Mouse (Mus musculus) adipocyte (in vitro differentiated cells): Measurements from ENCODE around the gene Clmn.

Source experiments
- DNase-seq: peaks from one replicate; pipeline ENCODE4 v3.0.0-alpha.2; 2016; ENCODE audit warnings: low spot score

Gene Clmn

GRCm38 (mm10) chr12:104864439-104865165, at the start of gene Clmn:
Clmn (minus strand) TSS chr12:104865076.
- no peak for DNase-seq

DNA sequence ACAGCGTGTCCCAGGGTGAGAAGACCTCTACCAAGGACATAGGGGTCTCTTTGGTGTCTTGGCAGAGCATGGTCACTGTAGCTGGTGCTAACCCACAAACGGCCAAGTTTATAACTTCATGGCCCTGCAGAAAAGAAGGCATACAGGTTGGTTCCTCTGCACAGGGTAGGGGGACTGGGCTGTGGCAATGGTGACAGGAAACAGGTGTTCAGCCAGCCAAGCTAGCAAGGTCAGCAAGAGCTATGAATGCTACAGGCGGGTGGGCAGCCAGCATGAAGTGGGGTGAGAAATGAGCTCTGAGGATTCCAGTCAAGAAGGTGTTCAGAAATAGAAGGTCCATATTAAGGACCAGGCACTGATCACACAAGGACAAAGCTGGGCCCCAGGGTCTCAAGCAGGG, 48.1 kb upstream of the Clmn start:
- DNase-seq: no peak

DNA sequence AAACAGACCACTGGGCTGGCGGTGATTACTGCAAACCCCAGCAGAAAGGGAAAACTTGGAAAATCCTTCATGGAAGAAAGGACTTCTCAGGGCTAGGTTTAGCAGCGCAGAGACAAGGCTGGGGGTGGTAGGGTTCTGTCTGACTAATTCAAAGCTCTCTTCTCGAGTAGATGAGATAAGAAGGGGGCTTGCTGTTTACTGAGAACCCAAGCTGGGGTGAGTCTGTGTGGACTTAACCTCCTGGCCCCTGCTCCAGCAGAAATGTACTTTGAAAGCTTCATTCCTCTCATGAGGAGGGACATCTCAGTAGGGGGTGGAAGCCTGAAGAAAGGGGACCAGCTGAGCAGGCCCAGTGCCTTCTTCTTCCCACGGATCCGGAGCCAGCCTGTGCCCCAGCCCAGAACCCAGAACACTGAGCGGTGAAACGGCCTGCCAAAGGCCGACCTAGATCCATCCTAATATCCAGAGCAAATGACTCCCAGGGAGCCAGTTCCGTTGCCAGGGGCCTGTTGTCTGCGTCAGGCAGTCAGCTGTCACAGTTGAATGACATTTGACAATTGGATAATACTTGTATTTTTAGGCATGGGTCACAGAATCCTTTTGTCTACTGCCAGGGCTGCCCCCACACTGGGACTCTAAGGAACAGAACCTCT, 47.5 kb upstream of the Clmn start:
- peak; percentile 13 for DNase-seq

DNA sequence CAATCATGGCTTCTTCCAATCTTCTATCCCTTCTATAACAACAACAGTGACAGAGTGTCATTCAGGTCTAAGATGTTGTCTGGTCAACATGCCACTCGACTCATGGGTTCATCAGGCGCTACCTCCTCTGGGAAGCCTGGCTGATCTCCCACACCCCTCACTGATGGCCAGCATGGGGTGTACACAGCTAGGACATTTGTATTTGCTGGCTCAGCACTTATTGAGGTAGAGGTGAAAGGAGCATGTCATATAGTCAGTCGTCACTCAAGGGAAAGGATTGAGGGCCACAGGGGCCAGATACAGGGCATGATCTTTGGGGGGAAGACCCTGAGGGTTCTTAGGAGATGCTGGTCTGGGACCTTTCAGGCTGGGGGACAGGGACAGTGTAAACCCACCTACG, 44.9 kb upstream of the Clmn start:
- no peak for DNase-seq

DNA sequence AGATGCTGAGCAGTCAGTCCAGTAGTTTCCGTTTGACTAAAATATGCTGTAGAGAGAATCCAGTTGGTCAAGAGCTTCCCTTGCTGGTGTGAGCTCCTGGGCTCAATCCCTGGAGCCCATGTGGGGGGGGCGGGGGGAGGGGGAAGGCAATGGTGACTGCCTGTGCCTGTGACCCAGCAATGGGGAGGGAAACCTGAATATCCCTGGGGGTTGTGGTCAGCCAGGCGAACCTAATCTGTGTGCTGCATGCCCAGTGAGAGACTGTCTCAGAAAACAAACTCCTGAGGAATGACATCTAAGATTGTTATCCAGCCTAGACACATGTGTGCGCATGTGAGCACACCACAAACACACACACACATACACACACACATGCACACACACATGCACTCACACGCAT, 44.1 kb upstream of the Clmn start:
- no peak for DNase-seq

DNA sequence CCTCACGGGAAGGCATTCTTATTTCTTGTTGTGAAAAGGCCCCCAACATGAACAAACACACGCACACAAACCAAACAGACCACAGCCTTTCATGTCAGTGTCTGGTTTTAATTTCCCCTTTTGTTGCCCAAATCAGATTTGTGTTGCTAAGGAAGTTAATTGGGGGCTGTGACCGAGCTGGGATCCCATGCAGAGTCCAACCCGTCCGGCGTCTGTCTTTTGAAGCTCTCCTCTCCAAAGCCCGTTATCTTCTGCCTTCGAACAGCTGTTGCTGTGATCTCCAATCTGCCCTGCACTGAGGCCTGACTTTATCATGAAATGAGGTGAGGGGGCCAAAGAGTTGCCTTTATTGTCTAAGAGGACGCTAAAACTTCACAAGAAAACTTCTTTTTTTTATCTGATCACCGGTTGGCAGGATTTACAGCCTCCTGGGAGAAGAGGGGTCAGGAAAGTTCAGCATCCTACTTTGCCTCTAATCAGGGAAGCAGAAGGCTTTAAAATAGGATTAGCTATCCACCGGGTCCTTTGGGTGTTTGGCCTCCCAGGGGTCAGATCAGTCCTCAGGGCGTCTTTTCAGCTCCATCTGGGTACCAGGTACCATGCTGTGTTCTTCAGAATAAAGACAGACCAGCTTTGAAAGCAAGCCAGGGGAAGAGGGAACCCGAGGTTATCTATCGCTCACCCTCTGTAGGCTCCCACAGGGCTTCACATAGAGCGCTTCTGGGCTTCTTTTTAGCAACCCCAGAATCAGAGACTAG, 43.3 kb upstream of the Clmn start:
- DNase-seq: no peak

DNA sequence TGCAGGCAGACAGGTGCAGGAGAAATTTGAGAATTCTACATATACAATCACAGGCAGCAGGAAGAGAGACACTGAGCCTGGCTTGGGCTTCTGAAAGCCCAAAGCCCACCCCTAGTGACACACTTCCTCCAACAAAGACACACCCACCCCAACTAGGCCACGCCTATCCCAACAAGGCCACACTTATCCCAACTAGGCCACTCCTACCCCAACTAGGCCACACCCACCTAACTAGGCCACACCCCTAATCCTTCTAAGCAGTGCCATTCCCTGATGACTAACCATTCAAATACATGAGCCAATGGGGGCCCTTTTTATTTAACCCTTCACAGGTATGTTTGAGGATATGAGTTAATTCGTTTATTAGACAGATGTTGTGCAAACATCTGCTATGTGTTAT, 42.3 kb upstream of the Clmn start:
- no peak for DNase-seq

GRCm38 (mm10) chr12:104904138-104904537, 39.3 kb upstream of the Clmn start:
- DNase-seq: no peak

DNA sequence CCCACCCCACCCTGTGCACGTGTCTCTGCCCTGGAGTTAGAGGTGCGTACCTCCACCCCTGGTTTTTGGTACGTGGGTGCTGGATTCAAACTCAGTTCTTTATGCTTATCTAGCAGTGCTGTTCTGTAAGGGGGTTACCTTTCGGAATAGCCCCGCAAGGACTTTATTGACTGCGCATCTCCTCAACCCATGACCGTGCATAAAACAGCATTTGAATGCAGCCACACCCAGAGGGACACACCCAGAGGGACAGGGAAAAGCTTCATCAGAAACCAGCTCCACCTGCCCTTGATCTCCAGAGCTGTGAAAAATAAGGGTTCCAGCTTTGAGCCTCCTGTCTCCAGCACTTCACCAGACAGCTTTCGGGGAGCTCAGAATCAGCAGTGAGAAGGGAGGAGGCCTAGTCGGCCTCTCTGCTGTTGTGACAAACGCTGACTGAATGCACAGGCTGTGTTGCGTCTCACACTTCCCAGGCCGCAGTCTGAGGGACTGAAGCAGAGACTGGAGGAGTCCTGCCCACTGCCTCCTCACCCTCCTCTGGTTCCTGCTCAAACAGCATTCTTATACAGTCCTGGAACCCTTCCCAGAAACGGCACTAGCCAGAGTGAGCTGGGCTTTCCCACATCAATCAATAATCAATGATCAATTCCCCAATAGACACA, 37.6 kb upstream of the Clmn start:
- no peak for DNase-seq

DNA sequence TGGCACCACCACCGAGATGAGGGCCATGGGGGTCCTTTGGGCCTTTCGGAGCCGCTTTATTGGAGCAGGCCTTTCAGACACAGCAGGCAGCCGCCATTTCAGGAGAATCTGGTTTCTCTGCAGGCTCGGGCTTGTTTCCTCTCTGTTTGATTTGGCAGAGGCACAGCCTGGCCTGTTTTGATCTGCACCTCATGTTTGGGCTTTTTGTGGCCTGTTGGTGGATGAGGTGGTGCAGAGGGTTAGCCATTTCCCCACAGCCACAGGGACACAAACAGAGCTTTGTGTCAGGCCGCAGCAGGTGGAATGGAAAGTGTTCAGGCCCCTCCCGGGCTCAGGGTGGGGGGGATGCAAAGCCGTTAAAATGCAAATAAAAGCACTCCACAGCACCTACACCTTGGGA, 36.4 kb upstream of the Clmn start:
- no peak for DNase-seq

DNA sequence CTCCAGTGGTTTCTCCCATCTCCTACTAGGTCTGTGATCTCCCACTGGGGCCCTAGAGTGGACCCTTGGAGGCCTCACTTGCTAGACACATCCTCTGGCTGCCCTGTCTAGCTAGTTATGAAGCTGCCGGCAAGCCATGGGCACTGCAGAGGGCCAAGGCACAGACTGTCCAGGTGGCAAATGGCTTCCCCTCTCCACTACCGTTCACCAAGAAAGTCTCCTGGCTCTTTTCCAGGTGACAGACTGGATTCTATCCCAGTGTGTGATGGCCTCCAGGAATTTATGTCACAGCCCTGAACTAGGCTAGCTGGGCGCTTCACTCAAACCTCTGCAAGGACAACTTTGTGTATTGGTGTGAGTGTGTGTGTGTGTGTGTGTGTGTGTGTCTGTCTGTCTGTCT, 35.0 kb upstream of the Clmn start:
- peak; percentile 36 for DNase-seq

- no peak for DNase-seq
These were observed 34.3 kb upstream of the Clmn start for GRCm38 (mm10) chr12:104899161-104899560.

GRCm38 (mm10) chr12:104898718-104899117, 33.8 kb upstream of the Clmn start:
- peak; percentile 11 for DNase-seq

DNA sequence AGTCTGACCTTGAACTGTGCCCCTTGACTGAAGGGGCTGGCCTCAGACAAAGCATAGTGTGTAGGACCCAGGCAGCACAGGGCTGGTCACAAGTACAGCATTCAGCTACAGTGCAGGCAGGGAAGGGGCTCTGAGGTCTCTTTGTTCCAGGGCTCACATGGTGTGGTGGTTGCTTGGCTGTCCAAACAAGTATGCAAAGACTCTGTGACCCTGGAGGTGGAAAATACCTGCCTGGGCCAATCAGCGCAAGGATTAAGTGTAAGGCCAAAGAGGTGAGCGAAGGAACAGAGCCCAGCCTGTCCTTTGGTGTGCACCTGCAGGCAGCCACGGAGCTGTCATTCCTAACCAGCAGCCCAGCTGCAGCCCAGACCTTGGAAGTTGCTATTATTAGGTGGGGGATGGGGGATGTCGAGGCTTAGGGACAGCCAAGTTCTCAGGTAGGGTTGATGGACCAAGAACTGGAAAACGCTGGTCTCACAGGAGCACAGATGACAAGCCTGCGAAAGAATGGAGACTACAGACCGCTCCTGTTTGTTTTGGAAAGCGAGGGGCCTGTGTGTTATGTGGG, 32.3 kb upstream of the Clmn start:
- no peak for DNase-seq

GRCm38 (mm10) chr12:104896640-104897039, 31.8 kb upstream of the Clmn start:
- DNase-seq: no peak

DNA sequence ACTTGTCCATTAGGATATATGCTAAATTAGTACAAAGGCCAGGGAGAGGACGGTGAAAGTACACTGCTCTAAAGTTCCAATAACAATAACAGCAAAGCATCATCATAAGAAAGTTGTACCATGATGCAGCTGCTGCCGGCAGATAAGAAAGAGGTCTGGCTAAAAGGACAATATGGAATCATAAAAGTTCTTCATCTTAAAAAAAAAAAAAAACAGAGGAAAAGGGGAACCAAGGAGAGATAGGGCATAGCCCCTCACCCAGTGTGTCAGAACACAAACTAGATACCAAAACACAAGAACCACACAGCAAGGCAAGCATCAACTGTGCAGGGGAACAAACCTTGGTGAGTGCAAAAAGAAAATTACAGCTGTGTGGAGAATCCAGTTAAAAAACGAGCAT, 27.4 kb upstream of the Clmn start:
- no peak for DNase-seq

GRCm38 (mm10) chr12:104890066-104890465, 25.2 kb upstream of the Clmn start:
- no peak for DNase-seq

- no peak for DNase-seq
These were observed 21.2 kb upstream of the Clmn start for GRCm38 (mm10) chr12:104886104-104886503.

GRCm38 (mm10) chr12:104882533-104882932, 17.7 kb upstream of the Clmn start:
- peak; percentile 12 for DNase-seq

GRCm38 (mm10) chr12:104882061-104882460, 17.2 kb upstream of the Clmn start:
- DNase-seq: no peak

GRCm38 (mm10) chr12:104881518-104882060, 16.7 kb upstream of the Clmn start:
- DNase-seq: no peak

DNA sequence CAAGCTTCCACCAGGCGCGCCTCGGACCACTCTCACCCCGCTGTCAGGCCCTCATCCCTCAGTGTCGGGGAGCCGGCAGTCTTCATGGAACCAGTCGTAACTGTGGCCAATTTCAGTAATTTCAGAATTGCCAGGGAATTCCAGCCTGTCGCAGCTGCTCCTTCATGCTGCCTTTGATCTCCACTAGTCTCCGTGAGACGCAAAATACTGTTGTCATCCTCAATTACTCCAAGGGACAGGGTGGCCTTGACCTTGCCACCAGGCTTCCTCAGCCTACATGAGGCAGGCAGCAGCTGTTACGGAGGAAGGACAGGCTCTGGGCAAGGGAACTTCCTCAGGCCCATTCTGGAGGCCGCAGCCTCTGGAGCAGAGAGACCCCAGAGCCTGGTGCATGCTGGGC, 15.5 kb upstream of the Clmn start:
- no peak for DNase-seq
